Mouse (Mus musculus) brain, embryonic 14.5 days (tissue): Measurements from ENCODE around the gene Olfr1040. TPM values are rescaled to one million over a fixed set of nuclear protein-coding genes. Genes with fewer than 3 reads are reported as not detected.
"Not testable (repeated sequence)": the region's sequence is repeated elsewhere in the genome, so short reads cannot be mapped to it uniquely, and the experiment has no call there.

Experiments
- DNase-seq: peaks from one replicate; pipeline ENCODE4 v3.0.0-alpha.2; 2011; ENCODE audit warnings: low read depth
- CTCF ChIP-seq: fragments of 200-500 bp; IDR thresholded peaks from 2 replicates; pipeline ENCODE4 v1.5.1; 2012; ENCODE audit warnings: inconsistent platforms, mild to moderate bottlenecking, moderate library complexity, borderline replicate concordance; ENCODE audit not compliant: insufficient read depth, insufficient read length; ENCODE audit errors: extremely low read depth
- POLR2A ChIP-seq: fragments of 200-500 bp; IDR thresholded peaks from 2 replicates; pipeline ENCODE4 v1.6.1; 2012; ENCODE audit warnings: mild to moderate bottlenecking, inconsistent platforms, borderline replicate concordance; ENCODE audit not compliant: poor library complexity, insufficient read depth, insufficient read length, severe bottlenecking; ENCODE audit errors: extremely low read depth
- polyA plus RNA-seq: library from polyadenylated mRNA; depleted of rRNA; stranded (reverse); fragments of >200 nt; gene quantifications from 2 replicates; pipeline ENCODE4 v1.2.3, GENCODE M21; 2012; rRNA removed

Gene Olfr1040
- polyA plus RNA-seq = not detected in 2 replicates

DNA sequence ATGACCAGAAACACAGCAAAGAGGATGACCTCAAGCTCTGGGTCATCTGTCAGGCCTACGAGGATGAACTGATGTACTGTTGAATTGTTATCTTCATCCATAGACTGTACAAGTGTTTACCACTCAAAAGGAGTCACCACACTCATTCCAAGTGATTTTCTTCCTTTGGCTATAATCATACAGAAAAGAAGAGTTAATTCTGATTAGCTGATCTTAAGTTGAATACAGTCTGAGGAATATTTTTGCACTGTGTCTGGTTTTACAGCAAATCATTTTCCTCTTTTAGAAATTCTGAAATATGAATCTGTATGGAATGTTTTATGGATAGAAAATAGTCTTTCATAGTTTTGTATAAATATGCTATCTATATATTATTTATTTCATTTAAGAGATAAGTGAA, at the start of gene Olfr1040:
TSS of gene Olfr1040 (minus strand) at position 101 of the 400 bp plus-strand sequence.
- DNase-seq = no peak
- TF ChIP-seq CTCF (no peak), POLR2A (no peak)

GRCm38 (mm10) chr2:86195863-86196262, 49.3 kb upstream of the Olfr1040 start:
- TF ChIP-seq POLR2A = no peak
- no peak for DNase-seq

DNA sequence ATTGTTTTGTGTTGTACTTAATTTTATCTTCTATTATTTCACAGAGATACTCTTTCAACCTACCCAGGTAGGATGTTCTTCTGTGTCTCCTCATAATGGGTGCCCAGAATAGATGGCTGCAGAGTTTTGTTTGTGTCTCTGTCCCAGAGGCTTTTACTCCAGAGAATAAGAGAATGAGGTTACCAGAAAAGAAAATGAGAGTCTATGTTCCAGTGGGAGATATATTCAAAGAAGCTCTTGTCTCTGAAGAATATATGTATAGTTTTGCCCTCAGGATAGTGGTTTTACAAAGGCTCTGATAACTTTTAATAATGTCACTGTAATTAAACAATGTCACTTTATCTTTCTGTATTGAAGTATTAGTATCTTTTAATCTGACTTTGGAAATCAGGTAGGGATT, 39.1 kb upstream of the Olfr1040 start, which contains the start of gene Olfr52:
TSS of gene Olfr52 (minus strand) at position 101 of the 400 bp plus-strand sequence.
- TF ChIP-seq POLR2A = no peak
- no peak for TF ChIP-seq CTCF
- DNase-seq = no peak

DNA sequence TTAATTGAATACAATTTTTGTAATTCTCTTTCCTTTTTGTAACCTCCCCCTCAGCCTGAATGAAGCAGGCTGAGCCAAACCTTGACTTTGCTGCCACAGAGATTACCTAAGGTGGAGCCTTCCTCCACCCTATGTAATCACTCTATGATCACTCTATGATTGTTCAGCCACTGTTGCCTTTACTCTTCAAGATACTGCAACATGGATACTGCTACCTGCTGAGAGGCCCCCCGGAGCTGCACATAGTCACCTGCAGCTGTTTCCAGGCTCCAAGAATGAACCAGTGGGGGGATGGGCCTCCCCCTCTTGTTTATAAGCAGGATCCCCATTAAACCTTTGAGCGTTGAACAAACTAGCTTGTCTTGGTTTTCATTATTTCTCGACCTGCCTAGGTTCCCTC, 33.4 kb upstream of the Olfr1040 start:
- no peak for DNase-seq
- TF ChIP-seq POLR2A (no peak), CTCF (no peak)

DNA sequence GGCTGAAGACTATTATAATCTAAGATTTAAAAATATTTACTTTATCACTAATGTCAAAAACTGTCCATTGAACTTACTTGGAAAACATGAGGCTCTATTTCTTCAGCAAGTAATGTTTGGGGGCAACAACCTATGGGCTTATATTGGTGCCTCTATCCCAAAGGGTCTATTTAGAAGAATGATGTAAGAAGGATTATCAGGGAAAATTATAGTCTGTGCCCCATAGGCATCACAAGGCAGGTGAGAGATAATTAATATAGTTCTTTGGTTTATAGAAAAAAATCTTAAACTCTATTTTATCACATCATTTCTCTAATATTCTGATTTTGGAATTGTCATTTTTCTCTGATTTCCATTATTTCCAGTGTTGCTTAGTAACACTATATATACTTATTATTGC, 31.2 kb upstream of the Olfr1040 start, which contains the start of gene Olfr1044:
TSS of gene Olfr1044 (minus strand) at position 101 of the 400 bp plus-strand sequence.
- TF ChIP-seq CTCF (no peak), POLR2A (no peak)
- DNase-seq = no peak

- not testable (repeated sequence) for DNase-seq
These were observed 28.9 kb upstream of the Olfr1040 start for GRCm38 (mm10) chr2:86175422-86175821.

- no peak for DNase-seq
- TF ChIP-seq CTCF (no peak), POLR2A (no peak)
These were observed 20.9 kb upstream of the Olfr1040 start, which contains the start of gene Olfr1043 for GRCm38 (mm10) chr2:86167422-86167821. Gene Olfr1043, minus strand, starts transcription at chr2:86167522.

DNA sequence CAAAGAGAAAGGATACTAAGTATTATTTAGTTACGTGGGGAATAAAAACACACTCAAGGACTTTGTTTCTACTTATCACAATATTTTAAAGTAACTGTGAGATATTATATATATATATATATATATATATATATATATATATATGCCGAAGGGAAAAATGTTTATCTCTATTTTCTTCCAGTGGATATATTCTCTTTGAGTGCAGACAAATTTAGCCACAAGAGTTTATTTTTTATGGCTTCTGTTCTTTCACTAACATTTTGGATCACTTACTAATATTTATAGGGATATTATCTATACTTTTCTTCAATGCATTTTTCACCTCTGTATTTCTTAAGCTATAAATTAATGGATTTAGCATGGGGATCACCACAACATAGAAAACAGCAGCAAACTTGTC, 15.2 kb upstream of the Olfr1040 start, which contains the start of gene Olfr1042:
TSS of gene Olfr1042 (minus strand) at position 101 of the 400 bp plus-strand sequence.
- TF ChIP-seq POLR2A = no peak
- TF ChIP-seq CTCF = no peak
- DNase-seq = no peak

- TF ChIP-seq CTCF (no peak), POLR2A (no peak)
These were observed 10.7 kb downstream of the Olfr1040 start, which contains the start of gene Olfr1039 for GRCm38 (mm10) chr2:86135828-86136227. Gene Olfr1039, minus strand, starts transcription at chr2:86135928.

More at GRCm38 (mm10) chr2:86135828-86136227, 10.7 kb downstream of the Olfr1040 start, which contains the start of gene Olfr1039:
- DNase-seq = no peak

Other genes with a start within 250 kb of the Olfr1040 start
- not detected in 2 replicates for gene Olfr1024, start 241.7 kb downstream of the Olfr1040 start, polyA plus RNA-seq
- gene Olfr1025-ps1, start 231.5 kb downstream of the Olfr1040 start, polyA plus RNA-seq = not detected in 2 replicates
- not detected in 2 replicates for gene Olfr1026, start 225.2 kb downstream of the Olfr1040 start, polyA plus RNA-seq
- not detected in 2 replicates for gene Olfr1028, start 196.3 kb downstream of the Olfr1040 start, polyA plus RNA-seq
- not detected in 2 replicates for gene Olfr1029, start 172.8 kb downstream of the Olfr1040 start, polyA plus RNA-seq
- gene Olfr1030, start 167.5 kb downstream of the Olfr1040 start, polyA plus RNA-seq = not detected in 2 replicates
- gene Olfr1031, start 156.4 kb downstream of the Olfr1040 start, polyA plus RNA-seq = not detected in 2 replicates
- gene Olfr1032, start 141.2 kb downstream of the Olfr1040 start, polyA plus RNA-seq = not detected in 2 replicates
- gene Olfr1033, start 126.1 kb downstream of the Olfr1040 start, polyA plus RNA-seq = 0.04 and 0.06 TPM in 2 replicates
- gene Olfr1034, start 100.9 kb downstream of the Olfr1040 start, polyA plus RNA-seq = not detected in 2 replicates
- gene Olfr1036, start 72.7 kb downstream of the Olfr1040 start, polyA plus RNA-seq = not detected in 2 replicates
- not detected in 2 replicates for gene Olfr1037, start 59.3 kb downstream of the Olfr1040 start, polyA plus RNA-seq
- gene Olfr1039, start 10.8 kb downstream of the Olfr1040 start, polyA plus RNA-seq = not detected in 2 replicates
- gene Olfr1042, start 15.1 kb upstream of the Olfr1040 start, polyA plus RNA-seq = not detected in 2 replicates
- gene Olfr1043, start 20.8 kb upstream of the Olfr1040 start, polyA plus RNA-seq = not detected in 2 replicates
- gene Olfr1044, start 31.1 kb upstream of the Olfr1040 start, polyA plus RNA-seq = not detected in 2 replicates
- not detected in 2 replicates for gene Olfr52, start 39.0 kb upstream of the Olfr1040 start, polyA plus RNA-seq
- gene Olfr1045, start 56.3 kb upstream of the Olfr1040 start, polyA plus RNA-seq = not detected in 2 replicates
- gene Olfr1046, start 72.6 kb upstream of the Olfr1040 start, polyA plus RNA-seq = not detected in 2 replicates
- not detected in 2 replicates for gene Olfr1047, start 84.7 kb upstream of the Olfr1040 start, polyA plus RNA-seq
- gene Olfr1048, start 93.6 kb upstream of the Olfr1040 start, polyA plus RNA-seq = not detected in 2 replicates
- gene Olfr1049, start 111.6 kb upstream of the Olfr1040 start, polyA plus RNA-seq = not detected in 2 replicates
- gene Olfr1051, start 132.4 kb upstream of the Olfr1040 start, polyA plus RNA-seq = not detected in 2 replicates
- gene Olfr1052, start 145.7 kb upstream of the Olfr1040 start, polyA plus RNA-seq = not detected in 2 replicates
- gene Olfr1053, start 168.6 kb upstream of the Olfr1040 start, polyA plus RNA-seq = not detected in 2 replicates
- not detected in 2 replicates for gene Olfr1054, start 188.7 kb upstream of the Olfr1040 start, polyA plus RNA-seq
- not detected in 2 replicates for gene Olfr1055, start 203.6 kb upstream of the Olfr1040 start, polyA plus RNA-seq
- not detected in 2 replicates for gene Olfr1056, start 215.7 kb upstream of the Olfr1040 start, polyA plus RNA-seq
- gene Olfr1057, start 231.7 kb upstream of the Olfr1040 start, polyA plus RNA-seq = not detected in 2 replicates
- gene Olfr1058, start 241.8 kb upstream of the Olfr1040 start, polyA plus RNA-seq = not detected in 2 replicates